Mouse (Mus musculus) layer of hippocampus, adult 2 months (tissue): ENCODE results near the gene Atp6v1b1. TPM values are rescaled to one million over a fixed set of nuclear protein-coding genes. Genes with fewer than 3 reads are reported as not detected.
A peak's percentile ranks its signal among the peaks of the same experiment; 100 is the strongest.

Experiments
- DNase-seq, 2 experiments: peaks; one replicate each; pipeline ENCODE4 v3.0.0; 2022; ENCODE audit warnings: low spot score in 2 of 2
- H3K27ac ChIP-seq: fragments of 200-600 bp; 2 replicates; pipeline ENCODE4 v1.8.1; 2022
- H3K4me3 ChIP-seq: fragments of 200-600 bp; 2 replicates; pipeline ENCODE4 v1.8.1; 2022; ENCODE audit warnings: mild to moderate bottlenecking
- CTCF ChIP-seq: fragments of 200-600 bp; conservative IDR thresholded peaks from 2 replicates; pipeline ENCODE4 v1.8.1; 2022; ENCODE audit warnings: antibody characterized with exemption, mild to moderate bottlenecking, moderate library complexity
- total RNA-seq, 2 experiments: library from RNA; stranded (reverse); gene quantifications; 2 replicates each; pipeline ENCODE4 v1.2.3; 2021

Gene Atp6v1b1
- total RNA-seq, 2 experiments from 2014 or later: 0.31 to 0.42 TPM

DNA sequence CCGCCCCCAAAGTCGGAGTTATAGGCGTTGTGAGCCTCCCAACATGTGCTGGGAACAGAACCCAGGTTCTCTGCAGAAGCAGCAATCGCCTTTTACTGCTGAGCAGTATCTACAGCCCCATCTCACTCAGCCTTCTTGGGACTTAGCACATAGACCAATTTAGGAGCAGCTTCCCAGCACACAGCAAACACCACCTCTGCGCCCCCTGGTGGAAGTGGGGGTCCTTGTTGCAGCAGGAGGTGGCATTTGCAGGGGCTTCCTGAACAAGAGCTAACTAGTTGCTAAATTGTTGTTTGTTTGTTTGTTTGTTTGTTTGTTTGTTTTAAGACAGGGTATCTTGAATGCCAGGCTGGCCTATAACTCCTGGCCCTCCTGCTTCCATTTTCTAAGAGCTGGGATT is 11.7 kb upstream of the Atp6v1b1 start:
- no peak overlapping the region for H3K27ac ChIP-seq
- H3K4me3 ChIP-seq: no peak overlapping the region
- DNase-seq: peak in 1 of 2 experiments; percentile 69
- peak; percentile 81 for TF ChIP-seq CTCF

DNA sequence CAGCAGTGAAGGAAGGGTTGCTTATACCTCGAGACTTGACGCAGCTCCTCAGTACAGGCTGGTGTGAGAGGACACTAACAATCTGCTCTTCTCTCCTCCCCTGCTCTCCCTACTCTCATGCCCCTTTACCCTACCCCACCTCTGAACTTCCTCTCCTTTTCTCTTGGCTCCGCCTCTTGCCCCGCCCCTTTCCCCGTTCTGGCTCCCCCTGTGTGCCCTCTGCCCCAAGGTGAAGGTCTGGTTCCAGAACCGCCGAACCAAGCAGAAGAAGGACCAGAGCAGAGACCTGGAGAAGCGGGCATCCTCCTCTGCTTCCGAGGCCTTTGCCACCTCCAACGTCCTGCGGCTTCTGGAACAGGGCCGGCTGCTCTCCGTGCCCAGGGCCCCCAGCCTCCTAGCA is 5.5 kb upstream of the Atp6v1b1 start:
- no peak for TF ChIP-seq CTCF
- H3K4me3 ChIP-seq: no peak overlapping the region

DNA sequence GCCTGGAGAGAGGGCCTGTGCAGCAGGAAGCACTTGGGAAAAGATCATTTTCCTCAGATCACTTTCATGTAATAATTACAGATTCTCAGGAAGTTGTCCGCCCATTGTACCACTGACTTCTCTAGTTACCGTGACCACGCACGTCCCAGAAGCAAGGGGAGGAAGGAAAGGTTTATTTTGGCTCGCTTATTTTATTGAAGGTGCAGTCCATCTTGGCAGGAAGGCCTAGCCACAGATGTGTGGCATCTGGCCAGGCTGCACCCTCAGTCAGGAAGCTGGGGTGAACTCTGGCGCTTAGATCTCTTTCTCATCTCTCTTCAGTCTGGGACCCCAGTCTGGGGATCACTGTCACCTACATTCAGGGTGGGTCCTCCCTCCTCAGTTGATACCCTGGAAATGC is 4.2 kb upstream of the Atp6v1b1 start:
- DNase-seq: no peak
- Histone ChIP-seq H3K4me3 (no peak overlapping the region), H3K27ac (no peak overlapping the region)
- TF ChIP-seq CTCF: no peak

More for the DNA sequence above, 5.5 kb upstream of the Atp6v1b1 start:
- DNase-seq: no peak
- H3K27ac ChIP-seq: no peak overlapping the region

DNA sequence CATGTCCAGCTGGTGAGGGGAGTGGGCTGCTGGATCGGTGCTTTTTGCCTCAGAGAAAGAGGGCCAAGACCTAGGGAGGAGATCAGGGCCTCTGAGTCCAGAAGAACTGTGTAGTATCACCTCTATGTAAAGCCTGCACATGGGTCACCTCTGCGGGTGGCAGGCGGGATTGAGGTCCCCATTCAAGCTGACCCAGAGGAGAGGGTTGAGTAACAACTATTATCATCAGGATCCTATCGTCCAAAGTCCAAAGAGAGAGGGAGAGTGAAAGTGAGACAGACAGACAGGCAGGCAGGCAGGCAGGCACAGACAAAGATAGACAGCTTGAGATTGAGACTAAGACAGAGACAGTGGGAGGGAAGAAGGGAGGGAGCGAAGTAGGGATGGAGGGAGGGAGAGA is 422 bp downstream of the Atp6v1b1 start:
- TF ChIP-seq CTCF: no peak
- Histone ChIP-seq H3K27ac (no peak overlapping the region), H3K4me3 (no peak overlapping the region)
- DNase-seq: no peak

DNA sequence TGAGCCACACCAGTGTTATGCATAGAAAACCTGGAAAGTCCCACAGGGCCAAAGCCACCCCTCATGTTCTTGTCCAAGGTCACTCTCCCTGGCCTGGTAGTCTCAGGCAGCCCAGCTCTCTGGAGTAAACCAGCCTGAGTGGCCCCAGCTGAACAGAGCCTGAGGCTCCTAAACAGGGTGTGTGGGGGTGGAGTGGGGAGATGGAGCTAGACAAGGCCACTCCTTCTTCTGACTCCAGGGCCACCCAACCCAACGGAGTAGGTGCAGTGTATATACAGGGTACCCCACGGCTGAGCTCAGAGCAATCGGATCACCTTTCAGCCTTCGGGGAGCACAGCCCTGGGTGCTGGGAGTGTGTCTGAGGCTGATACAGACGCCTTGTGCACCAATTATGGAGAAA is 1.3 kb downstream of the Atp6v1b1 start:
- TF ChIP-seq CTCF: no peak
- DNase-seq: no peak
- no peak overlapping the region for H3K27ac ChIP-seq
- no peak overlapping the region for H3K4me3 ChIP-seq

DNA sequence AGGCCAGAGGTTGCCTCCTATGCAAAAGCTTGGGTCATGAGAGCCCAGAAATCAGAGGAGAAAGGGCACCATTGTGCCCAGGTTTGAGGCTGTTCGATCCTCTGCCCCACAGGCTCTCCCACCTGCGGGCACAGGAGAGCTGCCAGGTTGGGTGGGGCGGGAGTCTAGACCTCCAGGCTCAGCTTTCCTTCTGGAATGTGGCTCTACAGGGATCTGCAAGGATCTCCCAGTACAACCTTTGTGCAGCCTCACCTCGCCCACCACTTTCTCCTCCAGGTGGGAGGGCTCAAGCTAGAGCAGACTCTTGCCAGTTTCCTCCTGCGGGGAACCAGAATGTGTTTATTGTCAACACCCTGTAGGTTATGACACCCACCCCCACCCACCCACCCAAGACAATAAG is 1.8 kb downstream of the Atp6v1b1 start:
- no peak for TF ChIP-seq CTCF

DNA sequence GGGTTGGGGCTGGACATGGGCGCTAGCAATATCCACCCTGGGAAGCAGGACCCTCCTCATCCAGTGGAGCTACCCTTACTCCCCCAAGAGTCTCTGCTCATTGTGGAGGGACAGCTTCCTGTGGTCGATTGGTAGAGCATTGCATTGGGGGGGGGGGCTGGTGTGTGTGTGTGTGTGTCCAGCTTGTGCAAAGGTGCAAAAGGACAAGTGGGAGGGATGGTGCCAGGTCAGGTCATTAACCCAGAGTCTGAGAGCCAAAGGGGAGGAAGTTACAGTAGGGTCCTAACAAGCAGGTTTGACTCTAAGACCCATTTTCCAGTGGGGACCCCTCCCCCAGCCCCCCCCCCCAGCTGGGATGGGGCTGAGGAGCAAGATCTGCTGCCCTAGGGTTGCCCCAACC is 2.7 kb downstream of the Atp6v1b1 start:
- no peak for TF ChIP-seq CTCF

More for the DNA sequence above, 1.8 kb downstream of the Atp6v1b1 start:
- Histone ChIP-seq H3K27ac (no peak overlapping the region), H3K4me3 (no peak overlapping the region)
- no peak for DNase-seq

DNA sequence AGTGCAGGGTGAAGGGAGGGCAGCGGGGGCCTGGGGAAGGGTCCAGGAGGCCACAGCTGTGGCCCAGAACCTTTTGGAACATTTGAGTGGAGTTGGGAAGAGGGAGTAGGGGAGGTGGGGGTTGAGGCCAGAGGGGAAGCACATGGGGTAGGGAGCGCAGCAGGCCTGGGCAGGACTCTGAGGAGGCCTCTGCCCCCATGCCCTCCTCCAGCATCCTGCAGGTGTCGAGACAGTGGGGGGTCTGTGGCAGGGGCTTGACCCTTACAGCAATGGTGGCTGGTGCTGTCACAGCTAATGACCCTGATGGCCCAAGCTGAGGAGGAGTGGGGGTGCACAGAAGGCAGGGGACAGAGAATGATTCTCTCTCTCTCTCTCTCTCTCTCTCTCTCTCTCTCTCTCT is 6.5 kb downstream of the Atp6v1b1 start:
- Histone ChIP-seq H3K4me3 (no peak overlapping the region), H3K27ac (no peak overlapping the region)
- no peak for TF ChIP-seq CTCF
- no peak for DNase-seq

More for the DNA sequence above, 2.7 kb downstream of the Atp6v1b1 start:
- DNase-seq: no peak
- no peak overlapping the region for H3K4me3 ChIP-seq
- no peak overlapping the region for H3K27ac ChIP-seq

DNA sequence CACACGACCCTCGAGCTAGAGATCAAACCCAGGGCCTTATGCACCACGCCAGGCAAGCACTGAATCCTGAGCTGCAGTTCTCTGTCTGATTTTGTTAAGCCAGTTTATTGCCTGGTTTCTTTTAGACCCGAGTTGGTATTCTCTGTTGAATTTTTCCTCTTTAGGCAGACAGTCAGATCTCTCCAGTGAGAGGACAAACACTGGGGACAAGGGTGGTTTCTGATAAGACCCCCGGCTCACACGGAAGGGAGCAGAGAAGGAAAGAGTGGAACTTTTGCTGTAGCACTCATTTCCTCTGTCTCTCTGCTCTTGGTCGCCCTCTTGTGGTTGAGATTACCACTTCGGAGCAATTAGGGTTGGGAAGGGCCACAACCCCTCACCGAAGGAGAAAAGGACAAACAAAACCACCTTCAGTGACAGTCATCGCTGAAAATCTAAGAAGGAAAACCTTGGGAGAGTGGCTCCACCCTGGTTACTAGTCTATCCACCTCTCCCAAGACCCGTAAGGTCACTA is 7.4 kb downstream of the Atp6v1b1 start:
- TF ChIP-seq CTCF: peak; percentile 91
- DNase-seq: peak in 1 of 2 experiments; percentile 71
- Histone ChIP-seq H3K27ac (no peak overlapping the region), H3K4me3 (no peak overlapping the region)

DNA sequence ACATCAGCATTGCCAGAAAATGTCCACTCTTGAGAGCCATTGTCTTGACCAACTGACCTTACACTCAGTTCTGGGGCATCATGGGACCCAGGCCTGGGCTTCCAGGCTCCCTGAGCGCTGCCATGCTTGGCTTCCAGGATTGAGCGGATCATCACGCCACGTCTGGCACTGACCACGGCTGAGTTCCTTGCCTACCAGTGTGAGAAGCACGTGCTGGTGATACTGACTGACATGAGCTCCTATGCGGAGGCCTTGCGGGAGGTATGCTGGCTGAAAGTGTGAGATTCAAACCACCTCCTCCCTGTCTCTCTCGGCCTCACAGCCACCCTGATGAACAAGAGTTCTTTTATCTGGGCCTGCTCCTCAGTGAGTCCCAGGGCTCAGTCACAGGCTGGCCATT is 13.3 kb downstream of the Atp6v1b1 start:
- TF ChIP-seq CTCF: no peak
- H3K27ac ChIP-seq: no peak overlapping the region
- H3K4me3 ChIP-seq: no peak overlapping the region
- no peak for DNase-seq

DNA sequence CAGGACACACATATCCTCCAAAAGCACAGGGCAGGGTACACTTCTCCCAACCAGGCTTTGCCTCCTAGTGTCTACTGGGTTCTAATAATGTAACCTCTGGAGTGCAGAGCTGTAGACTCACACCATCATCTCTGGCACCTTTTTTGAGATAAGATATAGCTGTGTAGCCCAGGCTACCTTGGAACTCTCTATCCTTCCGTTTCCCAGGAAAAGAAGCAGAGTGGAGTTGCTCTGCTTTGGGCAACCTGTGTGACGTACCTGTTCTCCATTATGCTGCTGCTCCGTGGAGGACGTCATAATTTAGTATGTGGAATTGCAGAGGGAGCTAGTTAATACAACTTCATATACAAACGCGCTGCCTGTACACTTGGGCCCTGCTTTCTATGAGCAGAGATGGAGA is 19.6 kb downstream of the Atp6v1b1 start, which contains the start of gene Ankrd53:
Gene Ankrd53 (plus strand): TSS at position 301 of the 400 bp plus-strand sequence.
- no peak for DNase-seq
- peak within 1 kb of the TSS; percentile 17; the same call in 1 of the 2 replicates for H3K4me3 ChIP-seq
- no peak for TF ChIP-seq CTCF
- H3K27ac ChIP-seq: no peak within 1 kb of the TSS

DNA sequence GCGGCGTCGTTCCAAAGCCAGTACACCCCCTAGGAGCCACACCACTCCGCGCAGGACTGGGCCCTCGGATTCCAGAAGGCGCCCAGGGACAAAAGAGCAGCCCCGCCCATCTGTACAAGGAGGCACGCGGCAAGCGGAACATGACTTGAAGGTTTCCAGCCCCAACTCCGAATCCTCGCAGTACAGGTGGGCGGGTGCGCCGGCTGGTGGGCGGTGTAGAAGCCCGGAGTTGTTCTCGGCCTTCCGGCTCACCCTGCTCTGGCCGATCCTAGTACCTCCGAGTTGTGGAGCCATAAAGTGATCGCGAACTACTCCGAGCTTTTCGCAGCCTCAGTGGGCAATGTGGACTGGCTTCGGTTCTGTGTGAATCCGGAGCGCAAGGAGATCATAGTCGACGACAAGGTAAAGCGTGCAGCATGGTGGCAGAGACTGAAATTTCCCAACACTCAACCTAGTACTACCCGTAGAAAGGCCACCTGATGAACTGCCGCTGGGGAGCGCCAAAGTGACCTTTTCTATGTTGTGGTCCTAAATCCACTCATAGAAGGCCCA is 20.2 kb downstream of the Atp6v1b1 start:
- TF ChIP-seq CTCF: peak; percentile 28
- no peak for DNase-seq
- no peak overlapping the region for H3K27ac ChIP-seq
- peak overlapping the region; percentile 17; the same call in 1 of the 2 replicates for H3K4me3 ChIP-seq

DNA sequence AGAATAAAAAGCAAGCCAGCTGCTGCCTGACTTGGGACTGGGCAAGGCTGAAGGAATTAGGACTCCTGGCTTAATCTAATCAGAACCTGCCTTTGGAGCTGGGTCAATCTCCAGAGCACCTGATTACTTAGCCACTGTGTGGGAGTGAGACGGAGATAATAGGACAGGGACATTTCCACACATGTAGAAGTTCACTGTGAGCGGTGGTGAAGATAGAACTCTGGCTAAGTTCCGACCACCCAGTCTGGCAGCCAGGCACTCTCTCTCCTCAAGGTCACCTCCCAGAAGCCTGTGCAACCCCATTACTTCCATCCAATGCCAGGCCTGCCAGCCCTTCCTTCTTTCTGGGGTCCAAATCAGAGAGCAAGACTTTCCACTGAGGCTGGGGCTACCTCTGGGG is 24.2 kb downstream of the Atp6v1b1 start:
- no peak overlapping the region for H3K27ac ChIP-seq
- no peak overlapping the region for H3K4me3 ChIP-seq
- TF ChIP-seq CTCF: no peak
- no peak for DNase-seq

DNA sequence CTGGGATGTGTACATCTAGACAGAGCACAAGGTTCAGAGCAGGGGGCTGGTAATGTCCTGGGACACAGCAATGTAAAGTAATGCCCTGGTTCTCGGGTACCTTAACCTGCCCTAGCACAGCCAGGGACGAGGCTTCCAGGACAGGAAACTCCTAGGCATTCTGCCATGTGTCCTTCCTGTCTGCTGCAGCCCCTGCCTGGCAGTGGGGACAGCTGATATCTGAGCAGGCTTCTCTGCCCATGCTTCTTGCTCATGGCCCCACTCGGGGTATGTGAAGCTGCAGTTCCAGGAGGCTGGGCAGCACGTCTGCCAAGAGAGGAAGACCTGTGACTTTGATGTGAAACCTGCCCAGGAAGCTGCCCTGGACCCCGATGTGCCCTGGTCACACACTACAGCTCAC is 25.7 kb downstream of the Atp6v1b1 start:
- no peak for DNase-seq
- Histone ChIP-seq H3K27ac (no peak overlapping the region), H3K4me3 (no peak overlapping the region)
- no peak for TF ChIP-seq CTCF

DNA sequence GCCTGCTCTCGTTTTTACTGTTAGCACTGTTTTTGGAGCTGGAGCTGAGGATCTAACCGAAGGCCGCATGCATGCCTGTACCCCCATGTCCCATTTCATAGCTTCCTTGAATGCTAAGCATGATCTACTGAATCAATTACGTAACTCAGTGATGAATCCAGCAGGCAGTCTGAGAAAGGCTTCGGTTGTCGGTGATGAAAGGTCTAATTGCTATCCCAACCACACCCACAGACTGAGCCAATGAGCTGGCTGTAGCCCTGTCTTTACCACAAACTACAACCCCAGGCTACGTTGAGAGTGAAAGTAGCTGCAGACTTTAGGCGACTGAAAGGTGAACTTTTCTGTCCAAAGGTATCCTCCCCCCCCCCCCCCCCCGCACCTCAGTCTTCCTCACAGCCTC is 31.3 kb downstream of the Atp6v1b1 start:
- peak overlapping the region; percentile 29; the same call in 1 of the 2 replicates for H3K4me3 ChIP-seq

More for the DNA sequence above, 31.3 kb downstream of the Atp6v1b1 start:
- DNase-seq: no peak
- no peak for TF ChIP-seq CTCF
- no peak overlapping the region for H3K27ac ChIP-seq
